Mouse (Mus musculus) small intestine, adult 10 weeks (tissue): Measurements from ENCODE around the gene Sc5d. TPM values are rescaled to one million over a fixed set of nuclear protein-coding genes. Genes with fewer than 3 reads are reported as not detected.

Experiments used
- polyA plus RNA-seq: library from polyadenylated mRNA; stranded (reverse); fragments of 350-450 nt; fragmentation: Illumina TruSeq; extraction: RNeasy Lipid Tissue Mini Kit (QIAGEN cat#74804); gene quantifications from one replicate; pipeline ENCODE4 v1.2.3, GENCODE M21; 2014; ENCODE audit warnings: low replicate concordance

Gene Sc5d
- polyA plus RNA-seq = 210 TPM

DNA sequence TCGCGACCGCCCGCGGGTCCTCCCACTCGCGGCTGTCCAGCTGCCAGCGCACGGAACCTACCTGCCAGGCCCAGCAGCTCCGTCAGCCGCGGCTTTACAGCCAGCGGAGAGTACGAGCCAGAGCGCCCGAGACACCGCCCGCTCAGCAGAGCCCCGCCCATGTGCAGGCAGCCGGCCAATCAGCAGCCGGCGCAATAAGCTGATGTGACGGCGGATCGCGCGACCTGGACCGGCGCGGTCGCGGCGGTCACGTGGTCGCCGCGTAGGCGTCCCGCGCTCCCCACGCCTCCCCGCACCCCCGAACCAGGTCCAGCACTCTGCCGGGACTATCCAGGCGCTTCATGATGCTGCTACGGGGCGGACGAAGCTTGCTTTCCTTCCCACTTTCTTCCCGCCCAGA lies at the start of gene Sc5d:
Gene Sc5d (minus strand): TSS at position 112 of the 400 bp plus-strand sequence.

Other genes starting within 250 kb of the Sc5d start
- gene Sorl1, start 140.0 kb downstream of the Sc5d start, polyA plus RNA-seq = 12.6 TPM
- not detected for gene Tecta, start 135.7 kb upstream of the Sc5d start, polyA plus RNA-seq
- 27.2 TPM for gene Tbcel, start 243.6 kb upstream of the Sc5d start, polyA plus RNA-seq